Mouse (Mus musculus): ENCODE data around the gene Sirpb1b. TPM values are rescaled to one million over a fixed set of nuclear protein-coding genes. Genes with fewer than 3 reads are reported as not detected.

The Sirpb1b gene
- polyA plus RNA-seq, 1 experiment from 2014 or later: not detected

Other genes starting within 250 kb of the Sirpb1b start
- gene Gm9733, start 242.8 kb downstream of the Sirpb1b start, polyA plus RNA-seq (2016; fragmentation: Nextera tagmentation; extraction: Ambion mirVana): not detected in 2 replicates
- gene Sirpb1a, start 148.5 kb downstream of the Sirpb1b start, polyA plus RNA-seq (2016; fragmentation: Nextera tagmentation; extraction: Ambion mirVana): not detected in 2 replicates

All from heart, embryonic 10.5 days (tissue).